Comparison of ENCODE assay signal across 27 mouse cellular contexts in genomic region chr16:7193535-7193934, GRCm38 (mm10).
DNase-seq lines count a peak whose midpoint lies in the region; ATAC-seq lines count a peak whose summit lies in the region.
"Had no signal": no experiment of that assay in that cellular context is flagged by ENCODE, and none has a peak within 500 bp of the region (broad histone marks: within the 10 kb centered on the region; RNA-seq: fewer than 3 reads in every experiment).

No protein-coding gene starts in this region.

- no peaks in the 10 kb centered on the region; the same call in 1 of the 2 replicates for H3K36me3 ChIP-seq in hindbrain, embryonic 13.5 days
- no peaks in the 10 kb centered on the region for H3K36me3 ChIP-seq in hindbrain, embryonic 14.5 days (replicated peaks; ENCODE audit: control insufficient read depth, insufficient read depth)
- no peaks in the 10 kb centered on the region for H3K36me3 ChIP-seq in kidney, embryonic 14.5 days (ENCODE audit: control insufficient read depth, insufficient read depth, low read length)
- H3K36me3 ChIP-seq: embryonic facial prominence, embryonic 12.5 days; hindbrain, embryonic 10.5 days; limb, embryonic 10.5 days; midbrain, embryonic 15.5 days; neural tube, embryonic 13.5 days; stomach, embryonic 15.5 days had no signal

- H3K4me3 ChIP-seq in hindbrain, embryonic 13.5 days: no peak overlapping the region
- no peak overlapping the region for H3K4me3 ChIP-seq in hindbrain, embryonic 14.5 days (replicated peaks; ENCODE audit: low read length)
- no peak overlapping the region for H3K4me3 ChIP-seq in kidney, embryonic 14.5 days (ENCODE audit: low read length)
- H3K4me3 ChIP-seq: embryonic facial prominence, embryonic 12.5 days; forebrain, embryonic 13.5 days; hindbrain, embryonic 10.5 days; limb, embryonic 10.5 days; midbrain, embryonic 15.5 days; neural tube, embryonic 13.5 days; stomach, embryonic 15.5 days had no signal

- peaks cover 15% of the 10 kb centered on the region for H3K4me1 ChIP-seq in hindbrain, embryonic 13.5 days (replicated peaks)
- H3K4me1 ChIP-seq in hindbrain, embryonic 14.5 days (replicated peaks; ENCODE audit: control insufficient read depth, insufficient read depth, low read length): peaks cover 5% of the 10 kb centered on the region; the same call in 1 of the 2 replicates
- no peaks in the 10 kb centered on the region for H3K4me1 ChIP-seq in kidney, embryonic 14.5 days (ENCODE audit: control insufficient read depth, insufficient read depth, low read length)
- H3K4me1 ChIP-seq: embryonic facial prominence, embryonic 12.5 days; limb, embryonic 10.5 days; stomach, embryonic 15.5 days had no signal

- no peaks in the 10 kb centered on the region for H3K27me3 ChIP-seq in hindbrain, embryonic 13.5 days
- no peaks in the 10 kb centered on the region for H3K27me3 ChIP-seq in hindbrain, embryonic 14.5 days (ENCODE audit: control insufficient read depth, insufficient read depth, low read length)
- no peaks in the 10 kb centered on the region for H3K27me3 ChIP-seq in kidney, embryonic 14.5 days (ENCODE audit: control insufficient read depth, insufficient read depth, low read length)
- H3K27me3 ChIP-seq: embryonic facial prominence, embryonic 12.5 days; forebrain, embryonic 13.5 days; midbrain, embryonic 15.5 days; neural tube, embryonic 13.5 days; stomach, embryonic 15.5 days had no signal

- no peaks in the 10 kb centered on the region for H3K9me3 ChIP-seq in hindbrain, embryonic 13.5 days
- H3K9me3 ChIP-seq in hindbrain, embryonic 14.5 days (ENCODE audit: control insufficient read depth, low read length): no peaks in the 10 kb centered on the region
- H3K9me3 ChIP-seq in kidney, embryonic 14.5 days (ENCODE audit: control insufficient read depth, low read length): no peaks in the 10 kb centered on the region
- H3K9me3 ChIP-seq: embryonic facial prominence, embryonic 12.5 days; forebrain, embryonic 13.5 days; hindbrain, embryonic 10.5 days; limb, embryonic 10.5 days; midbrain, embryonic 15.5 days; neural tube, embryonic 13.5 days; stomach, embryonic 15.5 days had no signal

- H3K27ac ChIP-seq in hindbrain, embryonic 13.5 days: peak overlapping the region; percentile 40; the same call in 1 of the 2 replicates
- H3K27ac ChIP-seq in hindbrain, embryonic 14.5 days: no peak overlapping the region
- no peak overlapping the region for H3K27ac ChIP-seq in kidney, embryonic 14.5 days (ENCODE audit: low read depth, low read length)
- H3K27ac ChIP-seq: embryonic facial prominence, embryonic 12.5 days; forebrain, embryonic 13.5 days; hindbrain, embryonic 10.5 days; limb, embryonic 10.5 days; midbrain, embryonic 15.5 days; stomach, embryonic 15.5 days had no signal

- no peak for ATAC-seq in hindbrain, embryonic 13.5 days (ENCODE audit: low FRiP score)
- ATAC-seq in hindbrain, embryonic 14.5 days (ENCODE audit: low FRiP score): no peak
- no peak for ATAC-seq in kidney, embryonic 14.5 days (ENCODE audit: low FRiP score, low TSS enrichment)
- ATAC-seq: forebrain, embryonic 13.5 days; midbrain, embryonic 15.5 days had no signal

- no peak overlapping the region for H3K9ac ChIP-seq in hindbrain, embryonic 13.5 days
- no peak overlapping the region for H3K9ac ChIP-seq in hindbrain, embryonic 14.5 days
- H3K9ac ChIP-seq in kidney, embryonic 14.5 days (ENCODE audit: low read depth, low read length): no peak overlapping the region
- H3K9ac ChIP-seq: embryonic facial prominence, embryonic 12.5 days; forebrain, embryonic 13.5 days; midbrain, embryonic 15.5 days; neural tube, embryonic 13.5 days; stomach, embryonic 15.5 days had no signal

- intact Hi-C loops in left cerebral cortex, postnatal 14 days (cut with DNase I): no loop called here

- WGBS in hindbrain, embryonic 13.5 days: 76% methylated on average over 5 of the region's 5 CpGs
- WGBS in hindbrain, embryonic 14.5 days: 68% methylated on average over 5 of the region's 5 CpGs
- 53% methylated on average over 5 of the region's 5 CpGs for WGBS in kidney, embryonic 14.5 days

- H3K4me2 ChIP-seq in hindbrain, embryonic 13.5 days: no peak overlapping the region
- no peak overlapping the region for H3K4me2 ChIP-seq in hindbrain, embryonic 14.5 days (replicated peaks)
- H3K4me2 ChIP-seq in kidney, embryonic 14.5 days (replicated peaks; ENCODE audit: low read depth, low read length): no peak overlapping the region
- H3K4me2 ChIP-seq: embryonic facial prominence, embryonic 12.5 days; forebrain, embryonic 13.5 days; heart, embryonic 11.5 days; midbrain, embryonic 15.5 days; neural tube, embryonic 13.5 days; stomach, embryonic 15.5 days had no signal

- DNase-seq in hindbrain, embryonic 14.5 days (ENCODE audit: low spot score): no peak
- peak; percentile 84 for DNase-seq in right cerebral cortex, adult 18-20 months
- no peak for DNase-seq in right cerebral cortex, postnatal 14 days
- peak; percentile 53 to 59 for DNase-seq in left cerebral cortex, postnatal 14 days (ENCODE audit: low spot score in 2 of 2)
- peak; percentile 43 to 75 for DNase-seq in right cerebral cortex, postnatal 36 days (ENCODE audit: low spot score in 2 of 2)
- no peak for DNase-seq in kidney, adult 11 months
- DNase-seq: adrenal gland, postnatal 14 days; cerebellum, adult 11 months; cerebellum, adult 9-11 months; gastrocnemius, postnatal 14 days; heart, adult 11 months; kidney, adult 18-20 months; kidney, postnatal 10 days; liver; lung, postnatal 4 days; thymus, adult 18-20 months; thymus, postnatal 36 days had no signal

Comparison
In these comparisons a context has a peak if more than half of its experiments do, and no peak if none do; other contexts are left out.
1. DNase-seq: peak in right cerebral cortex, adult 18-20 months (single experiment), left cerebral cortex, postnatal 14 days (2 of 2) and right cerebral cortex, postnatal 36 days (2 of 2); none in hindbrain, embryonic 14.5 days (single experiment), right cerebral cortex, postnatal 14 days (single experiment) and kidney, adult 11 months (single experiment).